Mouse (Mus musculus) kidney, embryonic 16.5 days (tissue): ENCODE results near the gene Ythdc1. TPM values are rescaled to one million over a fixed set of nuclear protein-coding genes. Genes with fewer than 3 reads are reported as not detected.
"Not testable (repeated sequence)": the region's sequence is repeated elsewhere in the genome, so short reads cannot be mapped to it uniquely, and the experiment has no call there.

ENCODE experiments used
- ATAC-seq: fragments of 200-750 bp; cut with Nextera tagmentation; 2 replicates; pipeline ENCODE4 v1.8.0; 2017; ENCODE audit warnings: moderate TSS enrichment; ENCODE audit not compliant: low FRiP score, low TSS enrichment
- H3K27ac ChIP-seq: fragments of 300-500 bp; sonication (generic); 2 replicates; pipeline ENCODE4 v1.5.1; 2014; ENCODE audit warnings: low read length
- H3K27me3 ChIP-seq: fragments of 300-500 bp; sonication (generic); 2 replicates; pipeline ENCODE4 v1.6.1; 2014; ENCODE audit warnings: low read length, control low read depth, mixed read lengths; ENCODE audit not compliant: insufficient read depth
- H3K36me3 ChIP-seq: fragments of 300-500 bp; sonication (generic); 2 replicates; pipeline ENCODE4 v1.6.1; 2014; ENCODE audit warnings: low read length, control low read depth, mixed read lengths; ENCODE audit not compliant: insufficient read depth
- H3K4me1 ChIP-seq: fragments of 300-500 bp; sonication (generic); 2 replicates; pipeline ENCODE4 v1.6.1; 2014; ENCODE audit warnings: low read length, control low read depth, mixed read lengths; ENCODE audit not compliant: insufficient read depth
- H3K4me2 ChIP-seq: fragments of 300-500 bp; sonication (generic); replicated peaks from 2 replicates; pipeline ENCODE4 v1.6.1; 2014; ENCODE audit warnings: low read depth, low read length
- H3K4me3 ChIP-seq: fragments of 300-500 bp; sonication (generic); 2 replicates; pipeline ENCODE4 v1.5.1; 2014; ENCODE audit warnings: mild to moderate bottlenecking, low read length
- H3K9ac ChIP-seq: fragments of 300-500 bp; sonication (generic); replicated peaks from 2 replicates; pipeline ENCODE4 v1.6.1; 2014; ENCODE audit warnings: low read length
- H3K9me3 ChIP-seq: fragments of 300-500 bp; sonication (generic); 2 replicates; pipeline ENCODE4 v1.6.1; 2016; ENCODE audit warnings: low read length, control low read depth
- WGBS: fragments of 180-500 bp; shearing (Covaris S2); extraction: QIAGEN DNeasy Blood & Tissue Kit; methylation state at CpG from one replicate; pipeline ENCODE4 v1.1.7; 2014; 5-methylcytosine and 5-hydroxymethylcytosine counted together
- polyA plus RNA-seq: library from polyadenylated mRNA; unstranded; fragments of >200 nt; fragmentation: Nextera tagmentation; extraction: Ambion mirVana; gene quantifications from 2 replicates; pipeline ENCODE4 v1.2.1, GENCODE M21; 2015

Ythdc1 gene
- polyA plus RNA-seq, 1 experiment from 2014 or later = 36.3 TPM

DNA sequence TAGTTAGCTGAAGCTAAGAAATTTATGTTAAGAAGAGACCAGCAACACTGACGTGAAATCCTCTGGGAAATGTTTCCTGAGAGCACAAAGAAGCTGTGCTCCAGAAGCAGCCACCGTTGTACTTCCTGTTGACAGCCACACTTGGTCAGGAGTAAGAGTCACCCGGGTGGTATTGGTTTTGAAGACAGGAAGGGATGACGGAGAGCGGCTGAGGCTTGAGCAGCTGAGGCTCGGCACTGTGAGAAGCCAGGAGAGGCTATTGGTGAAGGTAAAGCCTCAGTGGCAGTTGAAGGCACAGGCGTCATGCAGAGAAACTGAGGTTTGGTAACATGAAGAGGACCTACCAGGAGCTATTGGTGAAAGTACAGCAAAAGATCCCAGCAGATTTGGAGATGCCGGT, 11.2 kb upstream of the Ythdc1 start:
- Histone ChIP-seq H3K4me2 (no peak overlapping the region), H3K36me3 (no peaks in the 10 kb centered on the region), H3K4me1 (no peaks in the 10 kb centered on the region), H3K27me3 (no peaks in the 10 kb centered on the region), H3K9ac (no peak overlapping the region), H3K27ac (no peak overlapping the region), H3K4me3 (no peak overlapping the region), H3K9me3 (no peaks in the 10 kb centered on the region)
- WGBS = 66% methylated on average over 8 of the region's 8 CpGs
- no peak for ATAC-seq

DNA sequence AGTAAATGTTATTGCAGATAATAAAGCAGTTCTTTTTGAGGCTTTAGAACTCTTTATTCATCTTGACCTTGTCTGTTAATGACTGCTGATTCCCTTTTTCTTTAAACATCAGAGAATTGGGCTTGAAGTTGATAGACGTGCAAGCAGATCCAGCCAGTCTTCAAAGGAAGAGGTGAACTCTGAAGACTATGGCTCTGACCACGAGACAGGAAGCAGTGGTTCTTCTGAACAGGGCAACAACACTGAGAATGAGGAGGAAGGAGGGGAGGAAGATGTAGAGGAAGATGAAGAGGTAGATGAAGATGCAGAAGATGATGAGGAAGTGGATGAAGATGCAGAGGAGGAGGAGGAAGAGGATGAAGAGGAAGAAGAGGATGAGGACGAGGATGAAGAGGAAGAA, 12.8 kb downstream of the Ythdc1 start:
- Histone ChIP-seq H3K4me3 (no peak overlapping the region), H3K9me3 (no peaks in the 10 kb centered on the region), H3K36me3 (peaks cover 19% of the 10 kb centered on the region), H3K27me3 (no peaks in the 10 kb centered on the region), H3K4me2 (no peak overlapping the region), H3K9ac (no peak overlapping the region), H3K27ac (no peak overlapping the region), H3K4me1 (no peaks in the 10 kb centered on the region)
- 60% methylated on average over 3 of the region's 3 CpGs for WGBS
- ATAC-seq = no peak

DNA sequence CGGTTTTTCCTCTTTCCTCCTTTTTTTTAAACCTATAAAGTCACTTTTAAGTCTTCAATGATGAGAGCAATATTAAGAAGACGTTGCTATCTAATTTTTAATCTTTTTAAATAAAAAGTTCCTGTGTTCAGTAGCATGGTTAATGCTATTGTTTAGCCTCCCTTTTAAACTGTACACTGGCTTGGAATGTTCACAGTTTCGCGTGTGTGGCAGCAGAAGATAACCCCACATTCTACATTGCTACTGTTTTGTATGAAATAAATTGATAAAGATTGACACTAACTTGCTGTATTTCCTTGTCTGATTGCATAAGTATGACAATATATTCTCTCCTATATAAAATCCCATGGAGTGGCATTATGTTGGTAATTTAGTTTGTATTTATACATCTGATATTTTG, 32.4 kb downstream of the Ythdc1 start:
- H3K4me2 ChIP-seq, H3K4me1 ChIP-seq, H3K9ac ChIP-seq, H3K27ac ChIP-seq, ATAC-seq, H3K9me3 ChIP-seq, H3K4me3 ChIP-seq, H3K27me3 ChIP-seq: not testable (repeated sequence)
- WGBS = 88% methylated on average over 4 of the region's 4 CpGs
- H3K36me3 ChIP-seq = peaks cover 14% of the 10 kb centered on the region

DNA sequence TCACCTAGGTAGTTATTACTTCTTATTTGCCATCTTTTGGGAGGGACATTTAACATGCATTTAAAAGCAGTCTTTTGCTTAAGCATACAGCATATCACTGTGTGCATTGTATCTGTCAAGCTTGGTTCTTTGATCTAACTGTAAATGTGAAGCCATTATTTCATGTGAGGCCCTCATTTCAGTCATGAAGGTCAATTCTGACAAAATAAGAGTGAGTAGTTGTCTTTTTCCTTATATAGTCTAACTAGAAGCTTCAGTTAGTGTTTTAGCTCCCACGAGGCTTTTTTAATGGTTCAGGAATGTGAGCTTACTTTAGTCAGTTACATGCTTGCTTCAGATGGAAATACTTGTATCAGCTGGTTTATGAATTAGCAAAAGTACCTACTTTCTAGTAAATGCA, 34.1 kb downstream of the Ythdc1 start:
- Histone ChIP-seq H3K36me3 (peaks cover 14% of the 10 kb centered on the region), H3K9ac (no peak overlapping the region), H3K9me3 (peaks cover 6% of the 10 kb centered on the region; the same call in 1 of the 2 replicates), H3K27me3 (no peaks in the 10 kb centered on the region), H3K4me2 (no peak overlapping the region), H3K4me1 (no peaks in the 10 kb centered on the region), H3K4me3 (no peak overlapping the region), H3K27ac (no peak overlapping the region)
- no peak for ATAC-seq
- WGBS = 90% methylated on average over 1 of the region's 1 CpGs

DNA sequence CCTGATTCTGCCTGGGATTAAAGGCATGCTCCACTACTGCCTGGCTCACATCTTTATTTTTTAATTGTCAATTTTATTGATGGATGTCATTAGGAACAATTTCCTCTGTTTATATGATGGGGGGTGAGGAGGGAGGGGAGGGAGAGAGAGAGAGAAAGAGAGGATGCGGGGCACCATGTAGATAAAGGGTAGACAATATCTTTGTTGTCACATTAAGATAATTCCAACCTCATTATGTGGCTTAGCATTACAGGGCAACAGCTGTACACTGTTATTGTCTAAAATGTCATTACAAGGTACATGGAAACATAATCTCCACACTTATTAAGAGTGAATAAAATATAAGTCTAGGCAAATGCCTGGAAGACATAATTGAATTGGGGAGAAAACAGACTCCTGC, 35.5 kb downstream of the Ythdc1 start:
- no peaks in the 10 kb centered on the region for H3K27me3 ChIP-seq
- no peaks in the 10 kb centered on the region for H3K4me1 ChIP-seq
- H3K9me3 ChIP-seq = peaks cover 6% of the 10 kb centered on the region; the same call in 1 of the 2 replicates
- no peak overlapping the region for H3K4me3 ChIP-seq
- 90% methylated on average over 1 of the region's 1 CpGs for WGBS
- no peak for ATAC-seq
- H3K27ac ChIP-seq = no peak overlapping the region
- H3K36me3 ChIP-seq = peaks cover 11% of the 10 kb centered on the region
- H3K9ac ChIP-seq = no peak overlapping the region
- no peak overlapping the region for H3K4me2 ChIP-seq

DNA sequence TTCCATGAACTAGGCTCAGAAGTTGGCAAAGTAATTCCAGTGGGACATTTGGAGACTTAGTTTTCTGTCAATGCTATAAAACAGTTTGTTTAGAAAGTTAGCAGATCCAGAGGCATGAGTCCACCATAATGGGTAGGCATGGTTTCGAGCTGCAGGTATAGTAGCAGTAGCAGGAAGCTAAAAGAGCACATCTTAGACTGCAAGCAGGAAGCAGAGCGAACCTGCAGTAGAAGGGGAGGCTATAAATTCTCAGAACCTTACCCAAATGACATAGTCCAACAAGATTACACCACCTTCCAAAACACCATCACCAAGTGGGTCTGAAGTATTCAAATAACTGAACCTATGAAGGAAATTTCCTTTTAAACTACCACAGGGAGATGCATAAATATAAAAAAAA, 36.2 kb downstream of the Ythdc1 start:
- Histone ChIP-seq H3K4me1 (no peaks in the 10 kb centered on the region), H3K27ac (no peak overlapping the region), H3K27me3 (no peaks in the 10 kb centered on the region), H3K4me2 (no peak overlapping the region), H3K4me3 (no peak overlapping the region), H3K9me3 (peaks cover 6% of the 10 kb centered on the region; the same call in 1 of the 2 replicates), H3K9ac (no peak overlapping the region), H3K36me3 (peaks cover 11% of the 10 kb centered on the region)
- WGBS = 86% methylated on average over 2 of the region's 2 CpGs
- ATAC-seq = no peak

DNA sequence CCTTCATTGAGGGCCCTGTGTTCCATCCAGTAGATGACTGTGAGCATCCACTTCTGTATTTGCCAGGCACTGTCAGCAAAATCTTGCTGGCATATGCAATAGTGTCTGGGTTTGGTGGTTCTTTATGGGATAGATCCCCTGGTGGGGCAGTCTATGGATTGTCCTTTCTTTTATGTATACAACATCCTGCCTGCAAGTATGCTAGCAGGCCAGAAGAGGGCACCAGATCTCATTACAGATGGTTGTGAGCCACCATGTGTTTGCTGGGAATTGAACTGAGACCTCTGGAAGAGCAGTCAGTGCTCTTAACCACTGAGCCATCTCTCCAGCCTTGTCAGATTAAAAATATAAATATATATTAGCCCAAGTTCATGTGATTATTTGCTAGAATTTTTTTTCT, 37.2 kb downstream of the Ythdc1 start:
- H3K27me3 ChIP-seq, H3K27ac ChIP-seq, H3K36me3 ChIP-seq, H3K9me3 ChIP-seq, H3K4me3 ChIP-seq, H3K9ac ChIP-seq, ATAC-seq, H3K4me1 ChIP-seq, H3K4me2 ChIP-seq: not testable (repeated sequence)

DNA sequence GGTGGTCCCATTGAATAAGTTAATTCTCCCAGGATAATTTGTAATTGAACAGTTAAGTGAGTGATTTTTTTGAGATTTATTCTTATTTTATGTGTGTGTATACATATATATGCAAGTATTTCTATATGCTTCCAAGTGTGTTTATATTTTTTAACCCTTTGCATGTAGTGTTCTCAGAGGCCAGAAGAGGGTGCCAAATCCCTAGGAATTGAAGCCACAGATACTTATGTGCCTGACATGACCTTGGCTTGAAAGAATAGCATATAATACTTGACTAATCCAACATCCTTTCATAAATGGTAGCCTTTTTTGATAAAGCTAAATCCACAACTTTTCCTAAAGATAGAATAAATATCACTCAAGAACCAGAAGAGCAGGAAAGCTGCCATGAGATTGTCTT, 46.1 kb downstream of the Ythdc1 start:
- no peak for ATAC-seq
- no peak overlapping the region for H3K4me2 ChIP-seq
- no peaks in the 10 kb centered on the region for H3K9me3 ChIP-seq
- H3K27me3 ChIP-seq = no peaks in the 10 kb centered on the region
- H3K36me3 ChIP-seq = no peaks in the 10 kb centered on the region
- no peak overlapping the region for H3K4me3 ChIP-seq
- H3K27ac ChIP-seq = no peak overlapping the region
- no peaks in the 10 kb centered on the region for H3K4me1 ChIP-seq
- no peak overlapping the region for H3K9ac ChIP-seq

DNA sequence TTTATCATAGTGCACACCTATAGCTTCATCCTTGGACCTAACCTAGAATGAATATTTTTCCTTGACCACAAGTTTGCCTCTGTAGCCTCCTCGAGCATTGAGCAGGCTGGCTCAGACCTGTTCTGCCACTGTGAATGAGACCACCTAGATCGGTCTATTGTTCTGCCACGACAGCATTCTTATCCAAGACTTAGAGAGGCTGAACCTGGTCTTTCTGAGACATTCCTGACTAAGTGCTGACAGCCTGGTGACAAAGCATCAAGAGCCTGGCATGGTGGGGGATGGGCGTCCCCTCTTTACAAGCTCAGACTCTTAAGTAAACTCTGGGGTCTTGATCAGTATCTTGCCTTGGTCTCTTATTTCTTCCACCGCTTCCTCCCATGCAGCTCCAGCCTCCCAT, 47.6 kb downstream of the Ythdc1 start:
- 56% methylated on average over 5 of the region's 5 CpGs for WGBS
- no peaks in the 10 kb centered on the region for H3K36me3 ChIP-seq
- no peak for ATAC-seq
- no peak overlapping the region for H3K9ac ChIP-seq
- H3K4me3 ChIP-seq = no peak overlapping the region
- H3K4me2 ChIP-seq = no peak overlapping the region
- H3K9me3 ChIP-seq = no peaks in the 10 kb centered on the region
- no peak overlapping the region for H3K27ac ChIP-seq
- no peaks in the 10 kb centered on the region for H3K4me1 ChIP-seq
- H3K27me3 ChIP-seq = no peaks in the 10 kb centered on the region

DNA sequence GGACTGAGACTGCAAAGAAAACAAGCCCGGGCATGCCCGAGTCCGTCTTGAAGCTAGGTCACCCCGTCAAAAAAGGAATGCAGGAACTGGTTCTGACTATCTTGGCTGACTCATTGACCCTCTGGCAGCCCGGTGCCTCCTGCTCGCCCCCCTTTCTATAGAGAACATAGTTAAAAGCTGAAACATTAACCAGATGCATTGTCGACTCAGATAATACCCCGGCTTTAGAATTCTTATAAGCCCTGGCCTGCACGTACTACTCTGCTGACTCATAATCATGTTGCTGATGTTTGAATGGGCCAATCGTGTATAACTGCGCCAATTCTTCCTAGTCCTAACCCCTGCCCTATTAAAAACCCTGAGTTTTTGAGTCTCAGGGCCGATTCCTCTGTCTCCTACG, 52.5 kb downstream of the Ythdc1 start:
- ATAC-seq, H3K36me3 ChIP-seq, H3K9me3 ChIP-seq, H3K9ac ChIP-seq, H3K4me2 ChIP-seq, H3K27ac ChIP-seq, H3K4me1 ChIP-seq, H3K4me3 ChIP-seq, H3K27me3 ChIP-seq: not testable (repeated sequence)
- WGBS = 66% methylated on average over 13 of the region's 13 CpGs

DNA sequence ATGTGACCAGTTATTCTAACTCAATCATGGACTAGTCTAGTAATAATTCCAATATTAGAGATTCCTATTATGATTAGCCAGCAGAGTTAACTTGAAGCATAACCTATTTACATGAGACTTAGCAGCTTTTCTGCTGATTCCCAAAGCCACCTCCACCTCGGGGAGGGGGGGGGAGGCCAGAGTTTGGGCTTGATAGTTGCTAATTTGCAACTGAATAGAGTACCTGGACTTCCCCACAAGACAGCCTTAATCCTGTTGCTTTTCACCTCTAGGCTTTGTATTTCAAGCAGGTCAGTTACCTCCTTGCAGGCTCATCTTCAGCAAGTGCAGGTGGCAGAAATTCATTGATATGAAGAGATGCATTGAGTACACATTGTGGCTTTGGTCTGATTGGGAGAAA, 53.7 kb downstream of the Ythdc1 start:
- Histone ChIP-seq H3K9me3 (no peaks in the 10 kb centered on the region), H3K27ac (no peak overlapping the region), H3K4me1 (no peaks in the 10 kb centered on the region), H3K9ac (no peak overlapping the region), H3K4me3 (no peak overlapping the region), H3K36me3 (no peaks in the 10 kb centered on the region), H3K27me3 (no peaks in the 10 kb centered on the region), H3K4me2 (no peak overlapping the region)
- WGBS = 8% methylated on average over 1 of the region's 1 CpGs
- no peak for ATAC-seq
